Mouse (Mus musculus) fibroblast of lung, adult 2 months (primary cell): ENCODE measurements at regions not wholly inside any gene's neighbourhood (a gene's known extent, or its start where the extent isn't known, plus 50 kb on each side); places are given as distances from the start of the nearest gene placed in this dataset.

Experiments
- DNase-seq: peaks from one replicate; pipeline ENCODE4 v3.0.0-alpha.2; 2011; ENCODE audit warnings: low read depth

DNA sequence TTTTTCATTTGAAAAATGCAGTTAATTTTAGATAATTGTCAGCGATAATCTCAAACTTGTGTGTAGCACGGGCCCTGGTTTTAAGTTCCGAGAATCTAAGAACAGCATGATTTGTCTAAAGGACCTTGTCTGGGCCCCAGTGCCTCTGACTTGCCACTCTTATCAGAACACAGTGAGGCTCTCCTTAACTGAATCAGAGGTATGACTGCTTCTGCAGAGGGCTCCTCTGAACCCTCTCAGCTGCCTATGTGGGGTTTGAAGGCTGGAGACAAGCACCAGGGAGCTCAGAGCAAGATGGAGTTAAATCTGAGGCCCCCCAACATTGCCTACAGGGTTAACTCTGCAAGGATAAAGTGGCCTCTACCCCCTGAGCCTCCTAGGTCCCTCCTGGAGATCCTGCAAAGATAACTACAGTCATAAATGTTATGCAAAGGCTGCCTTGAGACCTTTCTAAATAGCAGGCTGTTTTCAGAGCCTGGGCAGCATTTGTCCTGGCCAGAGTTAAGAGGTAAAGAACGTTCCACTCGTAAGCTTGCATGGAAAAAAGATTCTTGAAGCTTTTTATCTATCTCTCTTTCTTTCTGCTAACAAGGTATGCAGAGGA is 118.4 kb upstream of the Maf start:
- no peak for DNase-seq

DNA sequence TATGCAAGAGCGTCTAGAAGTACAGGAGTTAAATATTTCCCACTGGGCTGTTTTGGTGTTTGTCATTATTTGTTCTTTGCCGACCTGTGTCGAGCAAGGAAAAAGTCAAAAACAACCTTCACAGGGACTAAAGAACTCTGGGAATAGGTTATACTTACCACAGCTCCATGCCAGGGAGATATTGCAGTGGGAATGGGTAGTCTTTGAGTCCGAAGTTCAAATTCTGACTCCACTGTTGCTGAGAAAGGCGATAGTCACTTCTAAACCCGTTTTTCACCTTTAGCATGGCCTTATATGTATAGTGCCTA is 116.8 kb upstream of the Maf start:
- no peak for DNase-seq

DNA sequence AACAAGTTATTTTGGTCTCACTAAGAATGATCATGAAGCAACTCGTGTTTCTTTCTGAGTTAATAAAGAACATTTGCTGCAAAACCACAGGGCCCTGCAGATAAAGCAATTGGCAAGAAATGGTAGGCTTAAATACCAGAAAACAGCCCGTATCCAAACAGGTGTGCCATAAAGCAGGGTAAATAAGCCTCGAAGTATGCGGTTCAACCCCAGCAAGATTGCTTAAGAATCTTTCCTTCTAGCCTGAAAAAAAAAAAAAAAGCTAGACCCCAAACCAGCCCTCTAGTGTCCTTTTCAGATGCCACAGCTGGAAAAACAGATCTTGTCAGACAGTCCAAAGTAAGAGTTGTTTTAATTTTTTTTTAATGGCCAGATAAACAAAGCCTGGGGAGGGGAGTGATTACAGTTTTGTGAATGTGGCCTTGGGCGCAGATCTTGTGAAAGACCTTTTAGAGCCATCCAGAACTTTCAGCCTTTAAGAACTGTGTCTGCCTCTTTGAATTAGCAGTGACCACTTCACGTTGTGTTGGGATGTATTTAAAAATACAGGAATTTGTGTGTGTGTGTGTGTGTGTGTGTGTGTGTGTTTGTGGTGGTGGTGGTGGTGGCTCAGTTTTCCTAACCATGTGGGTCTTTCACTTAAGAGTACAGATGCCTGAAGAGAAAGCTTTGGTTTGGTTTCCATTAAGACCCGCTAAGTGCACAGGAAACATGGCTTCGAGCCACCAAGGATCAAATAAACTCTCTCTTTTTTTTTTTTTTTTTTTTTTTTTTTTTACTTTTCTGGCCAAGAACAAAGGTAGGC is 116.3 kb upstream of the Maf start:
- no peak for DNase-seq

DNA sequence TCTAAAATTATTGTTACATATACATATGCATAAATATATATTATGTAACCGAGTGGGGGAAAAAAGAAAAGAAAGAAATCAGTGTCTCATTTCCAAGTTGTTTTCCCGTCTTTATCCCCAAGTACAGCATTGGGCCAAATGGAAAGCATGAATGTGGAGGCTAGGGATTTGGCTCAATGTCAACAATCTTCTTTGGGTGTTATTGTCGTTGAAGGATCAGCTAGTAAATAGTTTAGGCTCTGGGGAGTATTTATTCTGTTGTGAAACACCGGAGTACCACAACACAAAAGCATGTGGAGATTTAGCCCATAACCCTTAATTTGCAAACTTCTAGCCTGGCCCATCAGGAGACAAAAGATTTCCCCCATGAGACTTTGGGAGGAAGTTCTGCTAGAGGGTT is 105.8 kb upstream of the Maf start:
- no peak for DNase-seq

DNA sequence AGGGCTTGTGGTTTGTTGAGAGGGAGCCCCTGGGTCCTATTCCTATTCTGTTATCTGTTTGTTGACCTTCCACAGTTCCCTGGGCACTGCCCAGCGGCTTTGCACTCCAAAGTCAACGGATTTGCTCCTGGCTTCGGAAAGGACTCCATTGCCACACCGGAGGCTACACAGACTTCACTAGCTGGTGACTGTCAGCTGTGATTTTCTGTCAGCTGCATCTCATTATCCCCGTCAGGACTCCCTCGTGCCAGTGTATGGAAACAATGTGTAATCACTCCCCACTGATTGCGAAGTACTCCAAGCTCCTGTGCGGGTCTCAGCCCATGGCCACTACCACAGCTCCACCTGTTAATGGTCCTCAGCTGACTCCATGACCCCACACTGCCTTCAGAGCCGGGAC is 99.0 kb upstream of the Maf start:
- no peak for DNase-seq

DNA sequence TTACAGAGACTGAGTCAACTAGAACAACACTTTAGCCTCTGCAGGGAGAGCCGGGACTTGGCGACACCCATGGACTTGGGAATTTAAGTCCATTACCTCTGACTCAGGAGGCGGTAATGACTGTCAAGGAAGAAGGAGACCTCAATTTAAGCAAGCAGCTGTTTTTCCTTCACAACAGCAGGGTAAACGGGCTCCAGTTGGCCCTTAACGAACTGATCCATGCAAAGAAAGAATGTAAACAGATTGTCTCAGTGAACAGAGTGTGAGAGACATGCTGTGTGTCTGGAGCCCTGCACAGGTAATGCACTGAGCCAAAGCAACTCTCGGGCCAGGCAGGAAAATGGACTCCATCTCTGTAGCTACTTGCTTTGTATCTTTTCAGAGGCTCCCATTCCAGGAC is 98.5 kb upstream of the Maf start:
- no peak for DNase-seq

DNA sequence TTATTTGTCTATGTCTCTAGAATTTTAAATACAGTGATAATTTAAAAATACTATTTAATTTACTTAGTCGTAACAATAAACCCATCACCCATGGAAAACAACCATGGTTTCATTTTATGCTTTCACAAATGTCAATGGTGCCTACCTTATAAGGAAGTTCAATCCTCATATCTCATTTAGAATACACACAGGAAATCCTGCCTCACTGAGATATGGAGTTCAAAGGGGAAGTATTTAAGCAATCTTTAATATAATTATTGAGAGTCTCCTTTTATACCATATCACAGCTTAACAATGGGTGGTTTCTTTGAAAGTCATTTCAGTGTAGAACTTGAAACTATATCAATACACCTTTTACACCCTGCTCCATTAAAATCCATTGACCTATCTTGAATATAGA is 86.0 kb upstream of the Maf start:
- no peak for DNase-seq

DNA sequence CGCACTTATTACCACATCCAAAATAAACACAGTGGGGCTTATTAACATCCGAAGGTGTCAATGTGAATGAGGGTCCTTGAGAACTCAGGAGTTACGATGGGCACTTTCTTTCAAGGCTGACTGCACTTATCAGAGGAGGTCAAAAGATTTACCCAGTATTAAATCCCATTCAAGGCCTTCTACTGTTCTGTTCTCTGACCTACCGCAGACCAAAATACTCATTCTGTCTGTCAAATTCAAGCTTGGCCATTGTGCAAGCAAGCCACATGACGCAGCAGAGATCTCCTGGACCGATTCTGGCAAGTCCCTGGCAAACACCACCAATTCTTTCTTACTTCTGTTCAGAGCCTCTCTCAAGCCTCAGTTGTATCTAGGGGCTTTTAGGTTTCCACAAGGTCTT is 80.8 kb upstream of the Maf start:
- no peak for DNase-seq

DNA sequence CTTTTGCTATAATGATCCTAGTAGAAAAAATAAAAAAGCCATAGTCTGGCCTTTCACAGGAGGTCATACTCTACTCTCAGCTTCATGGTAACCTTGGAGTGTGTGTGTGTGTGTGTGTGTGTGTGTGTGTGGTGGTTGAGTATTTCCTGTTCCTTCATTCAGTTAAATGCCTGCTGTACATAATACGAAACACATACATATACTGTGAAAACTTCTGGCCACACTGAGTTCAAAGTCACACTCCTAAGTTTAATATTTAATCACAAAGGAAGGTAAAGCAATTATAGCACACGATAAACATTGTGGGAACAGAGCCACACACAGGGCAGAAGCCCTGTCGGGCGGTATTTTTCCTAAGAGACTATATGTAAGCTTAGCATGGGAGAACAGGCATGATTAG is 78.6 kb upstream of the Maf start:
- DNase-seq = no peak

DNA sequence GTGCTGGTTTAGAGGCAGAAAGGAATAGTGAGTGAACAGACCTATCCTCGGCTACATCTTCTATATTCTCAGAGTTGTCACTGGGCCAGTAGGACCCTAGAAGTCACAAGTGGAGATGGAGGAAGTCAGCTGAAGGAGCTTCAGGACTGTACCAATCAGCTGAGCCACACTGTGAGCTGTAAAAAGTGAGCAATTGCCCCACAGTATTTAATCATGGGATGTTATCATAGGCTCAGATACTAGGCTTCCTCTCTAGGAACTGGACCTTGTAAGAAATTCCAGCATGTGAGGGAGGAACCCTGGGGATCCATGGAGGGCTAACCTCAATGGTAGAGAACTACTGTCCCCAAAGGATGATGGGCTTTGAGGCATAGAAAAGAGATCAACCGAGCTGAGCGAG is 78.2 kb upstream of the Maf start:
- no peak for DNase-seq

DNA sequence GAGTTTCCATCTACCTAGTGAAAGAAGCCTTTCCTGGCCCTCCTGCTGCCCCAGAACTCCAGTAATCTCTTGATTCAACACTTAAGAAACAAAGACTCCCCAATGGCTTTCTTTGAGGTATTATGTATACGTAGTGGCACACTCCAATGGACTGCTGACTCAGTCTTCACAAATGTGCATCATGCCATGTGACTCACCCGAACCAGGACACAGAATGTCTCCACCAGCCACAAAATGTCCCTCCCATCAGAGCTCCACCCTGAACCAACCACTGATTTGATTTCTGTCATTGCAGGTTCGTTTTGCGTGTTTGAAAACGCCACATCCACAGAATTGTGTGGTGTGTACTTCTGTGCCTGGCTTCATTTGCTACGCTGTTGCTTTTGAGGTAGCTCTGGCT is 75.8 kb upstream of the Maf start:
- no peak for DNase-seq

DNA sequence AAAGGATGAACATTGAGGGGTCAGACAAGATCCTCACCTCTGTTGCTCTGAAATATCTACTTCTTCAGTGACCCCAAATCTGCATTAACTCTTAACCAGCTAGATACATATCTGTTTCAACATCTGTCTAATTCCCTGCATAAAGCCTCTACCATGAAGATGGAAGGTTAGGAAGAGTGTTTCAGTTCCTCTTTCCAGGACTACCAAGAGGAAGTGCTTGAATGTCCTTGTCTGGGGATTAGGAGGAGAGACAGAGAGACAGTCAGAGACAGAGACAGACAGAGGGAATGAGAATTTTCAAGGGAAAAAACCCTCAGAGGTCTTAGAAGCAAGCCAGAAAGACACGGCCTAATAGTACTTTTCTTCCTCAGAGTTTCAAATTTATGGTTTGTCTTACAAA is 70.8 kb upstream of the Maf start:
- DNase-seq = no peak

DNA sequence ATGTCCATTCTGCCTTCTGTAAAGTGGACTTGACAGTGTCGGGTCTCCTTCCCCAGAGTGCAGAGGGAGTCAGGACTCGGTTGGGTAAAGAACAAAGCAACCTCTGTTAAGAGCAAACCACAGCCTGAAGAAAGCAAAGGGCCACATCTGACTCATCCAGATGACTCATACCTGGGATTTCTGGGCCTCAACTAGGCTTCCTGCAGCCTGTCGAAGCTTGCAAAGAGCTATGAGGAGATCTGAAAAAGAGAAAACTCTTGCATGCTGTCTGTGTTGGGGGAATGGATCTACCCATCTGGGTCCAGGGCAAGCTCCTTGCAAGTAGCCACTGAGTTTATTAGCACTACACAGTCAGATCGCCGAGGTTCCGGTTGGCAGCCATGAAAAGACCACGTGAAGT is 63.5 kb upstream of the Maf start:
- DNase-seq = peak; percentile 97

DNA sequence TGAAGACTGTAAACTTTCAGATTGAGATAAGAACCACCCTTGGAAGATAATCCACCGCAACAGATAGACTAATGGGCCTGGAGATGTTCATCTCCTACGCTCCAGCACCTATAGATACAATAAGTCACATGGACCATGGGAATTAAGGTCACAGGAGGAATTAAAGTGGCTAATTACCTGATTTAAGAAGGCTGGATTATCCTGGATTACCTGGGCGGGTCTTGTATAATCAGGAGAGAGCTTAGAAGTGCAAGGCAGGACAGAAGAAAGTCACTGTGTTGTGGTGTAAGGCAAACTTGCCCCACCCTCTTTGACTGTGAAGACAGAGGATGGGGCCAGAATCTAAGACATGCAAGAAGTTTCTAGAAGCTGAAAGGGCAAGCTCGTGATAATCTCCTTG is 61.0 kb upstream of the Maf start:
- no peak for DNase-seq

DNA sequence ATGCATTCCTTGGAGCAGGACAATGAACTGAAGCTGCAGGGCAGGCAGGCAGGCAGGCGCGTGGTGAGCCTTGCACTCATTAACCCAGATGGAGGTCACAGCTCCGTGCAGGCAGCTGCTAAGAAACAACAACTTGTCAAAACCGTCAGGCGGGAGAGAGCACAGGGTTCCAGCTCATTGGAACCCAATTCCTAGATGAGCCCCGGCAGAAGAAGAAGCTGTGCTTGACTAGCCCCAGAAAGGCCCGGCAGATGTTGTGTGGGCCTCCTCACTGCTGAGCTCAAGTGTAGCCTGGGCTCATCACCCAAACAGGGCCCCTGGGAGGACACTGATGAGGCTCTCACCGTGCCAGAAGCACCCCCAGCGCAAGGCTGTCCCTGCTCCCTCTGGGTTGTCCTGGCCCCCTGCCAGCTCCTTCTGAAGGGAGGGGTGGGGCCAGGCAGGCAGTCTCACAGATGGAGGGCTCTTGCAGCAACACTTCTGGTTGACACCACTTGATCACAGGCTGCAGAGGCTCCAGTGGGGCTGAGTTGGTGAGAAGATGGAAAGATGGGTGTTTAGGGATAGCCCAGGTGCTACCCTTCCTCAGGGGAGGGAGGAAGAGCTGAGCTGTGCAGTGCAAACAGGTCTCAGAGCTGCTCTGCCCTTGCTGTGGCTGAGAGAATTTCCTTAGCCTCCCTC is 58.8 kb upstream of the Maf start:
- DNase-seq = no peak

DNA sequence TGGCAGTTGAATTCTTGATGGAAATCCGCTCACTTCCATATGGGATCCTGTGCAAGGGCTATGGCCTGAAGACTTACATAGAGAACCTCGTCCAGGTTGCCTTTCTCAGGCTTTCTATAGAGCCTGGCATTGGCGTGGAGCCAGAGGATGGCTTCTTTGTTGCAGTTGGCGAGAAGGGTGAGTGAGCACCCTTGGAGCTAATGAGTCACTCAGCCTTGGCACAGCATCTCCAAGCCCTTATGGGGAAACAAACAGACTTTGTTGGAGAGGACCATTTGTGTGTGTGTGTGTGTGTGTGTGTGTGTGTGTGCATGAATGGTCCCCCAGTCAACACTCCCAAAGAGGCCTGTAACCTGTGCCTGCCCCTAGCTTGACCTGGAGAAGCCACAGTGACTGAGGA is 57.0 kb upstream of the Maf start:
- DNase-seq = no peak

DNA sequence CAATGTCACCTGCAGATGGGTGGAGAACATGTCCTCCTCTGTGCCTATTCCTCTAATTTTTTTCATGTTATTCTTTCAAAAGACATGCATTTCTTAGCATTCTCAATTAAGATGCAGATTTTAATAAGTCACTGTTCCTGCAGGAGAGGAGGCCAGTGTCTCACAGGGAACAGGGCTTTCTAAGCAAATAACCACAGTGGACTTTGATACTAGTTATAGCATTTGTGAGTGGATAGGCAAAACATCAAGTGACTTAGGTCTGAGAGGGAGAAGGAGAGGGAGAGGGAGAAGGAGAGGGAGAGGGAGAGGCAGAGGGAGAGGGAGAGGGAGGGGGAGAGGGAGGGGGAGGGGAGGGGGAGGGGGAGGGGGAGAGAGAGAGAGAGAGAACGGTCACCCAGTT is 50.4 kb upstream of the Maf start:
- no peak for DNase-seq
